Mouse (Mus musculus): ENCODE measurements around the gene Gm45213. TPM values are rescaled to one million over a fixed set of nuclear protein-coding genes. Genes with fewer than 3 reads are reported as not detected.

Gene Gm45213
- total and polyA plus RNA-seq, 2 experiments: not detected

DNA sequence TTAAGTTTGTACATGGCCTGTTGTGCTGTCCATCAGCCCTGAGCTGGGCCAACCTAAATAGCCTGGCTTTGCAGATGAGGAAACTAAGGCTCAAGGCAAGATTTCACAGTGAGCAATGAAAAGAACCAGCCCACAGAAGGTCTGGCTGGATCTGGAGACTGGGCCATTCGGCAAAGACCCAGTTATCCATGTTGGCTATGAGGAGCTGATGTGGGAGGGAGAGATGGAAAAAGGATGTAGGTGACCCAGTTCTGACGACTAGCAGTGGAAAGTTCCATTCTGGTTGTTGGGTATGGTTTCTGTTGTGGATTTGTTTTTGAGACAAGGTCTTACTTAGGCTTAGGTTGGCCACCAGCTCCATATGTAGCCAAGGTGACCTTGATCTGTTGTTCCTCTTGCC lies 44.7 kb downstream of the Gm45213 start:
- 80% methylated on average over 2 of the region's 2 CpGs for WGBS

GRCm38 (mm10) chr7:66090676-66091190 lies 47.3 kb downstream of the Gm45213 start:
- no peak for TF ChIP-seq CTCF (IDR thresholded peaks at IDR 0.05; ENCODE audit: low read depth, low read length)
- TF ChIP-seq POLR2A (IDR thresholded peaks at IDR 0.05; ENCODE audit: extremely low read depth, insufficient read depth, low read length): no peak
- no peak overlapping the region for H3K9ac ChIP-seq (ENCODE audit: low read depth, low read length)
- H3K79me2 ChIP-seq (ENCODE audit: control insufficient read depth, insufficient read depth, low read length): no peaks in the 10 kb centered on the region
- DNase-seq (ENCODE audit: extremely low read depth, low read depth, low spot score): peak; percentile 51
- H3K4me1 ChIP-seq (ENCODE audit: control insufficient read depth, insufficient read depth, low read length): no peaks in the 10 kb centered on the region
- 80% methylated on average over 11 of the region's 11 CpGs for WGBS
- no peak overlapping the region for H3K27ac ChIP-seq (replicated peaks; ENCODE audit: insufficient read depth, low read depth, low read length)
- no peaks in the 10 kb centered on the region for H3K27me3 ChIP-seq (ENCODE audit: control insufficient read depth, insufficient read depth, low read length)
- no peak overlapping the region for H3K4me3 ChIP-seq (ENCODE audit: insufficient read depth, low read depth, low read length)
- peaks cover 45% of the 10 kb centered on the region for H3K36me3 ChIP-seq (ENCODE audit: control insufficient read depth, insufficient read depth, low read length)

More for the DNA sequence above, 44.7 kb downstream of the Gm45213 start:
- no peak for DNase-seq (ENCODE audit: extremely low read depth, low read depth, low spot score)
- Histone ChIP-seq H3K36me3 (ENCODE audit: control insufficient read depth, insufficient read depth, low read length) (peaks cover 67% of the 10 kb centered on the region), H3K27me3 (ENCODE audit: control insufficient read depth, insufficient read depth, low read length) (no peaks in the 10 kb centered on the region), H3K79me2 (ENCODE audit: control insufficient read depth, insufficient read depth, low read length) (no peaks in the 10 kb centered on the region; the same call in 1 of the 2 replicates), H3K27ac (replicated peaks; ENCODE audit: insufficient read depth, low read depth, low read length) (no peak overlapping the region), H3K4me3 (ENCODE audit: insufficient read depth, low read depth, low read length) (no peak overlapping the region), H3K4me1 (ENCODE audit: control insufficient read depth, insufficient read depth, low read length) (peaks cover 4% of the 10 kb centered on the region; the same call in 1 of the 2 replicates), H3K9ac (ENCODE audit: low read depth, low read length) (no peak overlapping the region)
- no peak for TF ChIP-seq CTCF (IDR thresholded peaks at IDR 0.05; ENCODE audit: low read depth, low read length)
- TF ChIP-seq POLR2A (IDR thresholded peaks at IDR 0.05; ENCODE audit: extremely low read depth, insufficient read depth, low read length): no peak

- no peak for DNase-seq (ENCODE audit: extremely low read depth, low read depth, low spot score)
- Histone ChIP-seq H3K4me3 (ENCODE audit: insufficient read depth, low read depth, low read length) (no peak overlapping the region), H3K9ac (ENCODE audit: low read depth, low read length) (no peak overlapping the region), H3K36me3 (ENCODE audit: control insufficient read depth, insufficient read depth, low read length) (peaks cover 38% of the 10 kb centered on the region), H3K79me2 (ENCODE audit: control insufficient read depth, insufficient read depth, low read length) (no peaks in the 10 kb centered on the region), H3K27ac (replicated peaks; ENCODE audit: insufficient read depth, low read depth, low read length) (no peak overlapping the region), H3K27me3 (ENCODE audit: control insufficient read depth, insufficient read depth, low read length) (no peaks in the 10 kb centered on the region), H3K4me1 (ENCODE audit: control insufficient read depth, insufficient read depth, low read length) (no peaks in the 10 kb centered on the region)
- TF ChIP-seq CTCF (IDR thresholded peaks at IDR 0.05; ENCODE audit: low read depth, low read length) (no peak), POLR2A (IDR thresholded peaks at IDR 0.05; ENCODE audit: extremely low read depth, insufficient read depth, low read length) (no peak)
- WGBS: 88% methylated on average over 7 of the region's 7 CpGs
Observed at GRCm38 (mm10) chr7:66091553-66091952, 48.2 kb downstream of the Gm45213 start.

- TF ChIP-seq POLR2A (IDR thresholded peaks at IDR 0.05; ENCODE audit: extremely low read depth, insufficient read depth, low read length) (no peak), CTCF (IDR thresholded peaks at IDR 0.05; ENCODE audit: low read depth, low read length) (no peak)
- DNase-seq (ENCODE audit: extremely low read depth, low read depth, low spot score): no peak
- Histone ChIP-seq H3K27me3 (ENCODE audit: control insufficient read depth, insufficient read depth, low read length) (no peaks in the 10 kb centered on the region), H3K27ac (replicated peaks; ENCODE audit: insufficient read depth, low read depth, low read length) (no peak overlapping the region), H3K4me3 (ENCODE audit: insufficient read depth, low read depth, low read length) (no peak overlapping the region), H3K36me3 (ENCODE audit: control insufficient read depth, insufficient read depth, low read length) (peaks cover 28% of the 10 kb centered on the region), H3K9ac (ENCODE audit: low read depth, low read length) (no peak overlapping the region), H3K79me2 (ENCODE audit: control insufficient read depth, insufficient read depth, low read length) (no peaks in the 10 kb centered on the region), H3K4me1 (ENCODE audit: control insufficient read depth, insufficient read depth, low read length) (no peaks in the 10 kb centered on the region)
- WGBS: 88% methylated on average over 8 of the region's 8 CpGs
Observed at GRCm38 (mm10) chr7:66092656-66093055, 49.3 kb downstream of the Gm45213 start.

DNA sequence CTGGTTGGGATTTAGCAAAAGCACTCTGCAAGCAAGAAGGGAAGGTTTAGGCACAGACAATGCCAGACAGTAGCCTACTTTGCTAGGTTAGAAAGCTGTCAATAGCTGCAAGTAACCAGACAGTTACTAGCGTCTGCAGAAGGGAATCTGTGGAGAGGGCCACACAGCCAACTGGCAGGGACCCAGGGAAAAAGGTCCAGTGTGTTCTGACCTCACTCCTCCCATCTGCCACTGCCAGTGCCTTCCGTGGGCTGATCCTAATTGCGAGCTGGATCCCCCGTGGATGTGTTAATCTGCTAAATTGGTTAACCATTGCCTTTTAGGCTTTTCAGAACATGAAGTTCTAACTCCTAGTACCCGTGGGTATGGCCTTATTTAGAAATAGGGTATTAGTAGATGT lies 50.7 kb downstream of the Gm45213 start:
- peaks cover 14% of the 10 kb centered on the region for H3K36me3 ChIP-seq (ENCODE audit: control insufficient read depth, insufficient read depth, low read length)
- no peak overlapping the region for H3K27ac ChIP-seq (replicated peaks; ENCODE audit: insufficient read depth, low read depth, low read length)
- H3K4me3 ChIP-seq (ENCODE audit: insufficient read depth, low read depth, low read length): no peak overlapping the region
- no peaks in the 10 kb centered on the region for H3K79me2 ChIP-seq (ENCODE audit: control insufficient read depth, insufficient read depth, low read length)
- no peaks in the 10 kb centered on the region for H3K4me1 ChIP-seq (ENCODE audit: control insufficient read depth, insufficient read depth, low read length)
- peak; percentile 46 for DNase-seq (ENCODE audit: extremely low read depth, low read depth, low spot score)
- H3K27me3 ChIP-seq (ENCODE audit: control insufficient read depth, insufficient read depth, low read length): no peaks in the 10 kb centered on the region
- TF ChIP-seq POLR2A (IDR thresholded peaks at IDR 0.05; ENCODE audit: extremely low read depth, insufficient read depth, low read length): no peak
- TF ChIP-seq CTCF (IDR thresholded peaks at IDR 0.05; ENCODE audit: low read depth, low read length): no peak
- H3K9ac ChIP-seq (ENCODE audit: low read depth, low read length): no peak overlapping the region
- 40% methylated on average over 5 of the region's 5 CpGs for WGBS

DNA sequence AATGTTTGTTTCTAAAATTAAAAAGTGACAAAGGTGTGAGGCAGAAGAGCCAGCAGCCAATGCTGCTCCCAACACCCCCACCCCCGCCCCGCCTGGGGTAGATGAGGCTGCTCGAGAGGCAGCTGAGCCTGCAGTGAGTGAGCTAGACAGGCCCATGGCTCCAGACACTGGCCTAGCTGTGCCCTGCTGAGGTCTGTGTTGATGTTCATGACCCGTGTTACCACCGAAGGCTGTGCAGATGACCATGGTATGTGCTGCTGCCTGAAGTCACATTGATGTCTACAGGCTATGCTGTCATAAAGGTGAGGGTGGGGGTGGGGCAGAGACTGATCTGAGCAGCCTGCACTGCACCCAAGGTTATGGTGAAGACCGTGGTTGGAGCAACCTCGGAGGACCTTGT lies 55.4 kb downstream of the Gm45213 start:
- TF ChIP-seq POLR2A (IDR thresholded peaks at IDR 0.05; ENCODE audit: extremely low read depth, insufficient read depth, low read length): no peak
- Histone ChIP-seq H3K9ac (ENCODE audit: low read depth, low read length) (no peak overlapping the region), H3K27me3 (ENCODE audit: control insufficient read depth, insufficient read depth, low read length) (no peaks in the 10 kb centered on the region), H3K4me3 (ENCODE audit: insufficient read depth, low read depth, low read length) (no peak overlapping the region), H3K36me3 (ENCODE audit: control insufficient read depth, insufficient read depth, low read length) (no peaks in the 10 kb centered on the region), H3K79me2 (ENCODE audit: control insufficient read depth, insufficient read depth, low read length) (no peaks in the 10 kb centered on the region), H3K27ac (replicated peaks; ENCODE audit: insufficient read depth, low read depth, low read length) (no peak overlapping the region), H3K4me1 (ENCODE audit: control insufficient read depth, insufficient read depth, low read length) (no peaks in the 10 kb centered on the region)
- WGBS: 83% methylated on average over 7 of the region's 7 CpGs
- DNase-seq (ENCODE audit: extremely low read depth, low read depth, low spot score): no peak
